Comparison of ENCODE assay signal across 18 mouse cellular contexts in the genomic region with DNA sequence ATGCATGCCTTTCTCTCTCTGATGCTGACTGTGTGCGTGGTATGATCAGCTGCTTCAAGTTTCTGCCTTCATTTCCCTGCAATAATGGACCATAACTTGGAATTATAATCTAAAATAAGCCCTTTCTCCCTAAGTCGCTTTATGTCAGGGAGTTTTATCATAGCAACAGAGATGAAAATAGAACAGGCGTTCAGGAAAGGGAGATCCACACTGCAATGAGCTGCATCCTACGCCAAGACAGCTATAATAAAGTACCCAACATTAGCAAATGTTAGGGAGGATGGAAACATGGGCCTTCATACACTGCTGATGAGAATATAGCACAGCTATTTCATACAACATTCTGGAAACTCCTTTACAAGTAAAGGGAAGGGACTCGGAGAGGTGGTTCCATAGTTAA.
DNase-seq lines count a peak whose midpoint lies in the region; TF ChIP-seq lines count a peak whose summit lies in the region.
"Had no signal": no experiment of that assay in that cellular context is flagged by ENCODE, and none has a peak within 500 bp of the region (broad histone marks: within the 10 kb centered on the region; RNA-seq: fewer than 3 reads in every experiment).

No protein-coding gene starts in this region.

- intact Hi-C loops in left cerebral cortex, adult 2 months (cut with DNase I), result no loop called here

- peak in 1 of 2 experiments; percentile 18 for DNase-seq in layer of hippocampus, adult 2 months (ENCODE audit: low spot score in 2 of 2)
- no peak for DNase-seq in layer of hippocampus, postnatal 10 days (ENCODE audit: low spot score in 2 of 2)
- DNase-seq in left cerebral cortex, adult 2 months (ENCODE audit: extremely low spot score in 1 of 2, low spot score in 2 of 2), result no peak
- DNase-seq in left cerebral cortex, adult 8-10 months (ENCODE audit: low spot score in 2 of 2), result no peak
- DNase-seq in brain, adult 2 months (ENCODE audit: low read depth, low spot score), result peak; percentile 68
- DNase-seq in telencephalon, adult 2 months (ENCODE audit: low read depth, low spot score), result peak; percentile 65
- DNase-seq in kidney, adult 11 months, result no peak
- DNase-seq: adrenal gland, adult 2 months; adrenal gland, postnatal 10 days; adrenal gland, postnatal 25 days; cerebellum, adult 11-12 months; cerebellum, adult 2 months; cerebellum, adult 9-10 months; cerebellum, postnatal 10 days; cerebellum, postnatal 25 days had no signal

- no peak for TF ChIP-seq CTCF in layer of hippocampus, adult 2 months (conservative IDR thresholded peaks at IDR 0.05)
- no peak for TF ChIP-seq CTCF in left cerebral cortex, adult 2 months (IDR thresholded peaks at IDR 0.05)

- no peak overlapping the region for H3K4me3 ChIP-seq in layer of hippocampus, adult 2 months
- no peak overlapping the region for H3K4me3 ChIP-seq in left cerebral cortex, adult 2 months
- H3K4me3 ChIP-seq: embryonic facial prominence, embryonic 10.5 days; embryonic facial prominence, embryonic 12.5 days; forebrain, embryonic 13.5 days had no signal

- H3K27ac ChIP-seq in layer of hippocampus, adult 2 months, result peak overlapping the region; percentile 70
- peak overlapping the region; percentile 50; the same call in 1 of the 2 replicates for H3K27ac ChIP-seq in left cerebral cortex, adult 2 months
- H3K27ac ChIP-seq: embryonic facial prominence, embryonic 10.5 days; embryonic facial prominence, embryonic 12.5 days; forebrain, embryonic 13.5 days had no signal

Comparison
In these comparisons a context has a peak if more than half of its experiments do, and no peak if none do; other contexts are left out.
1. DNase-seq: peak in brain, adult 2 months (single experiment) and telencephalon, adult 2 months (single experiment); none in layer of hippocampus, postnatal 10 days (0 of 2), left cerebral cortex, adult 2 months (0 of 2), left cerebral cortex, adult 8-10 months (0 of 2) and kidney, adult 11 months (single experiment).